Mouse (Mus musculus) ES-E14 (cell line): Measurements from ENCODE around the gene Reln.

Experiments
- HCFC1 ChIP-seq: IDR thresholded peaks from 2 replicates; pipeline ENCODE4 v1.6.1; 2012; ENCODE audit warnings: low read length, inconsistent platforms, borderline replicate concordance; ENCODE audit not compliant: insufficient read depth
- ZC3H11A ChIP-seq: IDR thresholded peaks from 2 replicates; pipeline ENCODE4 v1.6.1; 2012; ENCODE audit warnings: low read depth, mild to moderate bottlenecking, inconsistent platforms, low read length, borderline replicate concordance

- TF ChIP-seq ZC3H11A (no peak), HCFC1 (no peak)
These were observed 304.9 kb downstream of the Reln start for GRCm38 (mm10) chr5:22039375-22040149.
